Mouse (Mus musculus) gastrocnemius, postnatal 14 days (tissue): Measurements from ENCODE around the gene Fgf10. TPM values are rescaled to one million over a fixed set of nuclear protein-coding genes. Genes with fewer than 3 reads are reported as not detected.
A peak's percentile ranks its signal among the peaks of the same experiment; 100 is the strongest.

Source experiments
- DNase-seq: peaks from one replicate; pipeline ENCODE4 v3.0.0; 2021; ENCODE audit warnings: mixed read lengths
- intact Hi-C: fragments of 180-260 bp; cut with DNase I; formaldehyde crosslinking; loops from one replicate; pipeline ENCODE4 v1.15.1; 2025; ENCODE audit warnings: low total_unique reads
- total RNA-seq, 2 experiments: library from RNA; stranded (reverse); gene quantifications; 2 replicates each; pipeline ENCODE4 v1.2.3; 2021

Fgf10 gene
- total RNA-seq, 2 experiments from 2014 or later: 0.29 to 0.53 TPM

GRCm38 (mm10) chr13:118819785-118820184, 150.2 kb downstream of the Fgf10 start:
- intact Hi-C loops: no loop called here
- DNase-seq: no peak

DNA sequence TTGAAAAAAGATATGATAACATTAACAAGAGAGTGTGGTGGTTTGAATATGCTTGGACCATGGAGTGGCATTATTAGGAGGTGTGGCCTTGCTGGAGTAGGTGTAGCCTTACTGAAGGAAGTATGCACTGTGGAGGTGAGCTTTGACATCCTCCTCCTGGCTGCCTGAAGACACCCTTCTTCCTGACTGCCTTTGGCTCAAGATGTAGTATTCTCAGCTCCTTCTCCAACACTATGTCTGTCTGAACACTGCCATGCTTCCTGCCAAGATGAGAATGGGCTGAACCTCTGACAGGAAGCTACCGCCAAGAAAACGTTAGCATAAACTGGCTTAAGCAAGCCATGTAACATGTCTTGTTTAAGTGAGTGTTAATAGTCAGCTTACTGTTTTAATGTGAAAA, 153.5 kb downstream of the Fgf10 start:
- no peak for DNase-seq
- intact Hi-C loops: no loop called here

- intact Hi-C loops: no loop called here
- DNase-seq: no peak
These were observed 155.5 kb downstream of the Fgf10 start for GRCm38 (mm10) chr13:118825102-118825501.

GRCm38 (mm10) chr13:118828604-118829381, 159.2 kb downstream of the Fgf10 start:
- intact Hi-C loops: no loop called here
- DNase-seq: no peak

- no peak for DNase-seq
- intact Hi-C loops: no loop called here
These were observed 164.4 kb downstream of the Fgf10 start for GRCm38 (mm10) chr13:118834021-118834420.

DNA sequence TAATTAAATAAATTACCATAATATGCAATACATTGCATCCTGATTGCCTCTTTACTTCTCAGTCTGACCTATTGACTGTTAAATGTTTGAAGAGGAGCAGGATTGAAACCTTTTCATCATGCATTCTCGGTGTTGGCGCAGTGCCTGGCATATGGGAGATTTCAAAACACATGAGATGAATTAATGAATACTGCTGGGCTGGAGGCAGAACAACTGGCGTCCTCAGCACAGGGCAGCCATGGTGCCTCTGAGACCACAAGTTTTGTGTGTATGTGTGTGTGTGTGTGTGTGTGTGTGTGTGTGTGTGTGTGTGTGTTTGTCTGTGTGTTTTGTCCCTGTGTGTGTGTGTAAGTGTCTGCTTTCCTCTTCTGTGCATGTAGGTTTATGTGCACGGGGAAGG, 165.5 kb downstream of the Fgf10 start:
- DNase-seq: peak; percentile 3
- intact Hi-C loops: no loop called here
